Mouse (Mus musculus) heart, embryonic 16.5 days (tissue): ENCODE data around the gene Sec24d. TPM values are rescaled to one million over a fixed set of nuclear protein-coding genes. Genes with fewer than 3 reads are reported as not detected.
"Not testable (repeated sequence)": the region's sequence is repeated elsewhere in the genome, so short reads cannot be mapped to it uniquely, and the experiment has no call there.

Experiments
- ATAC-seq: fragments of 200-750 bp; cut with Nextera tagmentation; replicated peaks from 2 replicates; pipeline ENCODE4 v1.8.0; 2017; ENCODE audit warnings: moderate number of reproducible peaks; ENCODE audit not compliant: insufficient read depth, low FRiP score; ENCODE audit errors: extremely low read depth
- H3K27ac ChIP-seq: fragments of 300-500 bp; sonication (generic); 2 replicates; pipeline ENCODE4 v1.5.1; 2014; ENCODE audit warnings: mild to moderate bottlenecking, low read length, control low read depth, moderate library complexity
- H3K27me3 ChIP-seq: fragments of 300-500 bp; sonication (generic); 2 replicates; pipeline ENCODE4 v1.6.1; 2014; ENCODE audit warnings: low read length, mixed read lengths; ENCODE audit not compliant: control insufficient read depth, insufficient read depth
- H3K36me3 ChIP-seq: fragments of 300-500 bp; sonication (generic); 2 replicates; pipeline ENCODE4 v1.6.1; 2014; ENCODE audit not compliant: control insufficient read depth, insufficient read depth
- H3K4me1 ChIP-seq: fragments of 300-500 bp; sonication (generic); 2 replicates; pipeline ENCODE4 v1.6.1; 2014; ENCODE audit warnings: low read length, mixed read lengths; ENCODE audit not compliant: control insufficient read depth, insufficient read depth
- H3K4me2 ChIP-seq: fragments of 300-500 bp; sonication (generic); 2 replicates; pipeline ENCODE4 v1.6.1; 2014; ENCODE audit warnings: low read depth, mild to moderate bottlenecking, control low read depth, low read length
- H3K4me3 ChIP-seq: fragments of 300-500 bp; sonication (generic); 2 replicates; pipeline ENCODE4 v1.5.1; 2014; ENCODE audit warnings: mild to moderate bottlenecking, control low read depth, low read length
- H3K9ac ChIP-seq: fragments of 300-500 bp; sonication (generic); 2 replicates; pipeline ENCODE4 v1.6.1; 2014; ENCODE audit warnings: low read length, control low read depth
- H3K9me3 ChIP-seq: fragments of 300-500 bp; sonication (generic); replicated peaks from 2 replicates; pipeline ENCODE4 v1.6.1; 2016; ENCODE audit warnings: low read length; ENCODE audit not compliant: control insufficient read depth
- WGBS: fragments of 180-500 bp; shearing (Covaris S2); extraction: QIAGEN DNeasy Blood & Tissue Kit; methylation state at CpG from one replicate; pipeline ENCODE4 v1.1.7; 2014; 5-methylcytosine and 5-hydroxymethylcytosine counted together
- polyA plus RNA-seq: library from polyadenylated mRNA; unstranded; fragments of >200 nt; fragmentation: Nextera tagmentation; extraction: Ambion mirVana; gene quantifications from 2 replicates; pipeline ENCODE4 v1.2.1, GENCODE M21; 2015

The Sec24d gene
- polyA plus RNA-seq, 1 experiment from 2014 or later = 66.3 TPM

- ATAC-seq = peak; percentile 99
- Histone ChIP-seq H3K9ac (peak within 1 kb of the TSS; percentile 81), H3K9me3 (no peaks in the 10 kb centered on the region), H3K27ac (peak within 1 kb of the TSS; percentile 80), H3K4me3 (peak within 1 kb of the TSS; percentile 60), H3K36me3 (peaks cover 4% of the 10 kb centered on the region; the same call in 1 of the 2 replicates), H3K4me1 (peaks cover 7% of the 10 kb centered on the region), H3K27me3 (no peaks in the 10 kb centered on the region), H3K4me2 (peak within 1 kb of the TSS; percentile 83)
- under 1% methylated on average over 40 of the region's 41 CpGs for WGBS
Observed at GRCm38 (mm10) chr3:123385486-123386156, 118.4 kb downstream of the Sec24d start, which contains the start of gene Mettl14. Mettl14 (minus strand) TSS chr3:123386108.

GRCm38 (mm10) chr3:123386157-123386780, 119.0 kb downstream of the Sec24d start:
- not testable (repeated sequence) for H3K4me1 ChIP-seq, H3K36me3 ChIP-seq, H3K9me3 ChIP-seq, H3K27me3 ChIP-seq
- peak overlapping the region; percentile 82 for H3K4me2 ChIP-seq
- 14% methylated on average over 12 of the region's 12 CpGs for WGBS
- peak; percentile 56; the same call in 1 of the 2 replicates for ATAC-seq
- peak overlapping the region; percentile 80 for H3K27ac ChIP-seq
- H3K4me3 ChIP-seq = peak overlapping the region; percentile 60
- peak overlapping the region; percentile 81 for H3K9ac ChIP-seq

- Histone ChIP-seq H3K36me3 (no peaks in the 10 kb centered on the region), H3K4me3 (no peak overlapping the region), H3K4me2 (no peak overlapping the region), H3K9ac (no peak overlapping the region), H3K27ac (no peak overlapping the region), H3K27me3 (no peaks in the 10 kb centered on the region), H3K4me1 (no peaks in the 10 kb centered on the region), H3K9me3 (no peaks in the 10 kb centered on the region)
- 65% methylated on average over 4 of the region's 4 CpGs for WGBS
- no peak for ATAC-seq
Observed at GRCm38 (mm10) chr3:123391180-123391579, 123.9 kb downstream of the Sec24d start.

- H3K27ac ChIP-seq = no peak overlapping the region
- ATAC-seq = no peak
- H3K36me3 ChIP-seq = no peaks in the 10 kb centered on the region
- no peak overlapping the region for H3K9ac ChIP-seq
- WGBS = 85% methylated on average over 5 of the region's 5 CpGs
- H3K4me3 ChIP-seq = no peak overlapping the region
- no peak overlapping the region for H3K4me2 ChIP-seq
- H3K4me1 ChIP-seq = no peaks in the 10 kb centered on the region
- no peaks in the 10 kb centered on the region for H3K9me3 ChIP-seq
- H3K27me3 ChIP-seq = no peaks in the 10 kb centered on the region
Observed at GRCm38 (mm10) chr3:123395611-123396010, 128.4 kb downstream of the Sec24d start.

- WGBS = 69% methylated on average over 9 of the region's 9 CpGs
- Histone ChIP-seq H3K36me3 (no peaks in the 10 kb centered on the region), H3K9ac (no peak overlapping the region), H3K4me1 (no peaks in the 10 kb centered on the region), H3K9me3 (no peaks in the 10 kb centered on the region), H3K4me2 (no peak overlapping the region), H3K27ac (no peak overlapping the region), H3K4me3 (no peak overlapping the region), H3K27me3 (no peaks in the 10 kb centered on the region)
- ATAC-seq = no peak
Observed at GRCm38 (mm10) chr3:123397562-123398481, 130.6 kb downstream of the Sec24d start.

- H3K27me3 ChIP-seq = no peaks in the 10 kb centered on the region
- 68% methylated on average over 3 of the region's 3 CpGs for WGBS
- no peak overlapping the region for H3K27ac ChIP-seq
- H3K4me2 ChIP-seq = no peak overlapping the region
- no peaks in the 10 kb centered on the region for H3K4me1 ChIP-seq
- no peaks in the 10 kb centered on the region for H3K9me3 ChIP-seq
- H3K36me3 ChIP-seq = no peaks in the 10 kb centered on the region
- H3K4me3 ChIP-seq = no peak overlapping the region
- no peak overlapping the region for H3K9ac ChIP-seq
- ATAC-seq = no peak
Observed at GRCm38 (mm10) chr3:123404945-123405344, 137.7 kb downstream of the Sec24d start.

GRCm38 (mm10) chr3:123411821-123412578, 144.7 kb downstream of the Sec24d start:
- Histone ChIP-seq H3K27ac (no peak overlapping the region), H3K4me1 (no peaks in the 10 kb centered on the region), H3K4me2 (no peak overlapping the region), H3K36me3 (no peaks in the 10 kb centered on the region), H3K9ac (no peak overlapping the region), H3K4me3 (no peak overlapping the region), H3K27me3 (no peaks in the 10 kb centered on the region), H3K9me3 (peaks cover 3% of the 10 kb centered on the region)
- 73% methylated on average over 6 of the region's 6 CpGs for WGBS
- ATAC-seq = no peak

GRCm38 (mm10) chr3:123413173-123413572, 145.9 kb downstream of the Sec24d start:
- no peak overlapping the region for H3K9ac ChIP-seq
- H3K27ac ChIP-seq = no peak overlapping the region
- no peak for ATAC-seq
- H3K4me3 ChIP-seq = no peak overlapping the region
- no peak overlapping the region for H3K4me2 ChIP-seq
- H3K4me1 ChIP-seq = no peaks in the 10 kb centered on the region
- no peaks in the 10 kb centered on the region for H3K36me3 ChIP-seq
- H3K9me3 ChIP-seq = peaks cover 3% of the 10 kb centered on the region
- WGBS = 75% methylated on average over 5 of the region's 5 CpGs
- H3K27me3 ChIP-seq = no peaks in the 10 kb centered on the region
